Mouse (Mus musculus): ENCODE data around the gene Ccl2. TPM values are rescaled to one million over a fixed set of nuclear protein-coding genes. Genes with fewer than 3 reads are reported as not detected.
A peak's percentile ranks its signal among the peaks of the same experiment; 100 is the strongest.

Ccl2 gene
- 1 to 10 TPM in 3 of 4 experiments, under 1 TPM in 1; 0.69 to 2.7 (median 1.7) TPM for total RNA-seq (2022)

DNA sequence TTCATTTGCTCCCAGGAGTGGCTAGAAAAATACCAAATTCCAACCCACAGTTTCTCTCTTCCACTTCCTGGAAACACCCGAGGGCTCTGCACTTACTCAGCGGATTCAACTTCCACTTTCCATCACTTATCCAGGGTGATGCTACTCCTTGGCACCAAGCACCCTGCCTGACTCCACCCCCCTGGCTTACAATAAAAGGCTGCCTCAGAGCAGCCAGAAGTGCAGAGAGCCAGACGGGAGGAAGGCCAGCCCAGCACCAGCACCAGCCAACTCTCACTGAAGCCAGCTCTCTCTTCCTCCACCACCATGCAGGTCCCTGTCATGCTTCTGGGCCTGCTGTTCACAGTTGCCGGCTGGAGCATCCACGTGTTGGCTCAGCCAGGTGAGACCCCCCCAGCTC is at the start of gene Ccl2:
TSS of gene Ccl2 (plus strand) at position 216 of the 400 bp plus-strand sequence.
- DNase-seq (ENCODE audit: low spot score): peak; percentile 82

DNA sequence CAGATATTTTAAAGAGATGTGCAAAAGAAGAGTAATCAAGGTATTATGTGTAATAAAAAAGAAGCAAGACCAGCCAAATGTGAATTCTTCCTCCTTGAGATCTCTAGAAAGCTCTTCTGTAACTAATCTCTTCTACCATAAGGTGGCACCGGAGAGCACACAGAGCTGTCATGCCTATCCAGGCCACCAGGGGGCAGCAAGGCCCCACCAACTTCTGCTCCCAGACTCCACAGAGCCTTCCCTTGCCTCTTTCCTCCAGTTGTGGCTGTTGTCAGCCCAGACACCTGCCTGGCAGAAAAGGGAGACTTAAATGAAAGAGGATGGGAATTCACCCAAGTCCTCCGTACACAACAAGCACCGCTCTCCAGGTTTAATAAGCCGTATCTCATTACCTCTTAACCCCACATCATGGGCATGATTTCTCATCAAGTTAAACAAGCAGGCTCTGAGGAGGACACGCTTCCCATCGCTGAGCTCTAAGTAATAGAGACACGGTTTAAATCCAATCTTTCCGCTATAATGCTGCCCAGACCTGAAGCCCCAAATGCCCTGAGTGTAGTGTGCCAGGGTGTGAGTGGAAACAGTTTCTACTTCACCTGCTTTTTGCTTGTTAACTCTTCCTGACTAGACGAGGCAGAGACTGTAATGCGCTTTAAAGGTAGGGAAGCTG is 39.1 kb upstream of the Ccl2 start:
- peak; percentile 79 for DNase-seq (ENCODE audit: low spot score)

DNA sequence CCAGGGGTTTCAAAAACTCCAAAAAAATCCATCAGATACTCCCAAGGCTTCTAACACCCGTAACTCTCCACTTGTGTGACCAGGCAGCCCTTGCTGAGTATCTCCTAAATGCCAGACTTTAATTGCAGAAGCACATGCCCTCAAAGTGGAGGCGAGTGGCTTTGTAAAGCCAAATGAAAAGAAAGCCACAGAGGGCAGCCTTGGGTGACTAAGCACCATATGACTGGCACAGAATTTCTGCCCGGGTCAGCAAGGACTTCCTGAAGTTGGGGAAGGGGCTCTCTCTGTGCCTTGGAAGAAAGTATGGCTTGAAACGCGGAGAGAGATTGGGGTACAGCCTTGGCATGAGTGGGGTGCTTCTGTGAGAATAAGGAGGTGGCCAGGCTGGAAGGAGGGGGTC is 38.3 kb upstream of the Ccl2 start:
- no peak for DNase-seq (ENCODE audit: low spot score)

DNA sequence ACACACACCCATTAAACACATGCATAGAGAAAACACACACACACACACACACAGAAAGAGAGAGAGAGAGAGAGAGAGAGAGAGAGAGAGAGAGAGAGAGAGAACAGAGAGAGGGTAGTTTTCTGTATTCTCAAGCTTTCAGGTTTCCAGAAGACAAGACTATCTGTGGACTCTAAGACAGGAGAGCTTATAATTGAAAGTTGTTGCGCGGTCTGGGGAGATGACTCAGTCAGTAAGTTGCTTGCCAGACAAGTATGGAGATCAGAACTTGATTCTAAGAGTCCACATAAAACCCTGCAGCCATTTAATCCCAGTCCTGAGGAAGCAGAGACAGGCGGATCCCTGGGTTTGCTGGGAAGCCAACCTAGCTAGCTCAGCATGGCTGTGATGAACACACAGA is 36.7 kb upstream of the Ccl2 start:
- no peak for DNase-seq (ENCODE audit: low spot score)

DNA sequence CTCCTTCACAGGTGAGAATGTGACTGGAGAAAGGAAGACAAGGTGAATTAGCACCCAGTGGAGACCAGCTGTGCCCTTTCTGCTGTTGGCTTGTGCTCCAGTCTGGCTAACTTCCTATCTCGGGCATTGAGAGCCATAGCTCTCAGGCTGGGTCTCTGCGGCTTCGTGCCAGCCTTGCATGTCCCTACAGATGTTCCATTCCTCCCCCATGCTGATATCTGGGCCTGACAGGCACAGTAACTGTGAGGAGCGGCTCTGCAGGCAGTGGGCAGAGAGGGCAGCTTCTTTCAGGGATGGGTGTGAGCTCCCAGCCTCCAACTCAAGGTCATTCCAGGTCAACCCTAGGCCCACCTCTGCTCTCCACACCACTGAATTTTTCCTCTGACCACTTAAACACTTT is 35.9 kb upstream of the Ccl2 start:
- DNase-seq (ENCODE audit: low spot score): no peak

DNA sequence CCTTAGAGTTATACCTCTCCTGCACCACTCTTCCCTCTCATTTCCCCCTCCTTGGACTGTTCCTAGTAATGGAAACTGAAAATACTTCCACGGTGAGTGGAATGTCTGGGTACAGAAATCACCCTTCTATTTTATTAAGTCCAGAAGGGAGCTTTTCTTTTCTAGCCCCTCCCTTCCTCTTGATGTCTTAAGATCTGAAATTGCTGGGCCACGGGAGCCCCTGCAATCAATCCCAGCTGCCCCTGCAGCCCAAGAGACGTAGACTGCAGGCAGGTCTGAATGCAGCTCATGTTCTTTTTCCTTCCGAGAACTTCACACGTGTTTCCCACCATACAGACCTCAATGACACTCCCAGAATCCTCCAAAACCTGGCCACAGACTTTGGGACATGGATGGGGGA is 34.8 kb upstream of the Ccl2 start:
- DNase-seq (ENCODE audit: low spot score): no peak

DNA sequence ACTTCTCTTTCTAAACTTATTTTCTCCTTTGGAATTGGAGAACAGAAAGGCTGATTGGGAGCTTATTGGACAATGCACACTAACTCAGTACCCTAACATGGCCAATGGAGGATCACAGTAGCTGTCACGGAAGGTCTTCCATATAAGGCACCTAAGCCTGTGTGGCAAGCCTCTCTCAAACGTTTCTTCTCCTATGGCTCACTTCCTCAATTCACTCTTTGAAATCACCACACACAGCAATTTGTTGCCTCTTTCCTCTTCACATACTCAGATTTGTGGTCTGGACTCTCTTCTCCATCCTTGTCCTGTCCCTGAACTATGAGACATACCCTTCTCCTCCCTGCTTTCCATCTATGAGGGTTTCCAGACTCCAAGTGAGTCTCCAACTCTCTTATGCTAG is 30.6 kb upstream of the Ccl2 start:
- peak; percentile 32 for DNase-seq (ENCODE audit: low spot score)

DNA sequence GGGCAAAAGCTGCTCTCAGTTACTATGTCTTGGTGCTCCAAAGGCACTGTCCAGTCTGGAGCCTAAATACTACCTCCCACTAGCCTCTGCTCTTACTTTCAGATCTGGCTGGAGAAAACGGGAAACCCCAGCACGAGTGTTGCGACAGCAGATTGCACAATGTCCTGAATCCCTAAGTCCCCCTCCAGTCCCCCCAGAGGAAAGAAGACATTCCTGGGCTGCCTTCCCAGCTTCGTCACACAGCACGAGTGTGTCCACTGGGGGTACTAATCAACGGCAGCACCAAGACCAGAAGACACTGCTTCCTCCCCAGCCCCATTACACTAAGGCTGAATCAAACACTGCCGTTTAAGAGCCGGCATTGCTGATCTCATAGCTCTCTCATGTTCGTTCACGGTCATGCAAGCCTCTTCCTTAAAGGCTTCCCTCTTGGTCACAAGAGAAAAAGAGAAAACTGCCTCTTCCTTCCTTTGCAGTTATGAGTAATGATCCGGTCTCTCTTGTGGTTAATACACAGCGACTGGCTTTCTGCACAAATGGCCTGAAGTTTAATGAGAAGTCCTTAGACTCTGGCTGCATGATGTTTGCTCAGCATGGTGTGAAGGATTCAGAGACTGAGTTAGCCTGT is 28.5 kb upstream of the Ccl2 start:
- DNase-seq (ENCODE audit: low spot score): peak; percentile 87

DNA sequence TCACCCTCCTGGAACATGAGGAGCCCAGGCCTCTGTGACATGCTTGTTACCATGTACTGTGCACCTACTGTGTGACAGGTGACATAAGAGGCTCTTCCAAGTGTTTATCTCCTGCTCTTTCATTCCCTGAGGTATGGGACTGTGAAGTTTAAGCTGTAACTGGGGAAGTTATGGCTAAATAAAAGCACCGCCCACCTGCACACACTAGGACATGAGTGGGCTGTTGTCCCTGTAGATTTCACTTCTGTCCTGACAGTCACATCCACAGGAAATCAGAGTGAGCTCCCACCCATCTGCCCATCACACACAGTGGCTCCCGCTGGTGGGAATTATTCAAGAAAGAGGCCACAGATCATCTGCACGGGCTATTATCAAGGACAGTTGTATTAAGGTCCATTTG is 25.3 kb upstream of the Ccl2 start:
- DNase-seq (ENCODE audit: low spot score): no peak

DNA sequence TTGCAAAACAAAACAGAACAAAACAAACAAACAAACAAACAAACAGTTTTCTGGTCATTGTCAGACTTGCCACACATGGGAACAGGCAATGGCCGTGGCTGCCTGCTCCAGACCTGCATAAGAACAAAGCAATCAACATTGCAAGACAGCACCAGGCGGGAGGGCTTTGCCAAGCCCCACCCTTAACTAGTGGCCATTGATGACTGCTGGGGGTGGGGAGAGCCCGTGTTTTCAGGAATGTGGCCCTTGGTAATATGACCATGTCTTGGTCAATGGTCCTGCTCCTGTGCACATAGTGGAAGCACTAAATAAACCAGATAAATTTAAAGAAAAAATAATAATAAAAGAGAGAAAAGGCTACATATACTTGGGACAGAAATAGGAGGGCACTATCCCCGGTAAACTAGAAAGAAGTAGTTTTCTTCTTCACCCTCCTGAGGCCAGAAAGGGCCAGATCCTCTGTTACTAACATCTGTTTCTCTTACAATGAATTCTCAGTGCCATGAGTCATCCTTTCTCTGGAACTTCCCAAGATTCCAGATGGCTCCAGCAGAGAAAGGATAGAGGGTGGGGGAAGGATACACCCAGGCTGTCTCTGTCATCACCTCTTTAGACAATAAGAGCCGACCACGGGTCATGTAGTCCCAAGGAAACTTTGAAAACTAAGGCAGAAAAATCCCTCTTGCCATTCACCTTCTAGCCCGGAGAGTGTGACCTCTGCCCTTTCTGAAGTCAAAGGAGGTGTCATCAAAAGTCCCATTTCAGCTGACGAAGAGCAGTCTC is 23.8 kb upstream of the Ccl2 start:
- DNase-seq (ENCODE audit: low spot score): peak; percentile 69

DNA sequence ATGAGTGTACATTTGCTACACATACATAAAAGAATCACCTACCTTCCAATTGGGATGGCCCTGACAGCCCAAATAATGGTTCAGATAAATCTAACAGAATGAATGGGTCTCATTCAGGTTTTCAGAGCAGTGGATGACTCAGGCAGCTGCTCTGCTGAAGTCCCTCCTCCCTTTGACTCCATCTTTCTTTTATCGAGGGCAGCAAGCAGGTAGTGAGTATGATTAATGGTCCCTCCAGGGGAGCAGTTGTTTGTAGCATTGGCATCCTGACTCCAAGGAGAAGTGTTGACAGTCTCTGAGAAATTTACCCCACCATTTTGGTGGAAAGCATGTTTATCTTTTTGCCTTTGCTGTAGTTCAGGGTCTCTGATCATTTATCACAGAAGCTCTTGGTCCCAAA is 21.6 kb upstream of the Ccl2 start:
- DNase-seq (ENCODE audit: low spot score): no peak

DNA sequence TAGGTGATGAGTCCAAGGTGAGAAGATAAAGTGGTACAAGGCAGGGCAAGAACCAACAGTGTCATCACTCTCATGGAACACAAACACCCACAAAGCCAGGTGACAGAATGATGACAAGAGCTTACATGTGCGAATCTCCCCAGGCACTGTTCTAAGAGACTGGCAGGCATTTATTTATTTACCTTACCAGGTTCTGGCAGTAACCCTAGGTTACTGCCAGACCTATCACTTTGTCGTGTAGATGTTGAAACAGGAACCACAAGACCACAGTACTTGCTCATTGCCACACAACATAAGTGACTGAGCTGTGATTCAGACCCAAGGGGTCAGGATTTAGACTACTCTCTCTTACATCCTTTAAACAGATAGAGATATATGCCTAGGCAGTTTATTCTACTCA is 20.3 kb upstream of the Ccl2 start:
- no peak for DNase-seq (ENCODE audit: low spot score)

DNA sequence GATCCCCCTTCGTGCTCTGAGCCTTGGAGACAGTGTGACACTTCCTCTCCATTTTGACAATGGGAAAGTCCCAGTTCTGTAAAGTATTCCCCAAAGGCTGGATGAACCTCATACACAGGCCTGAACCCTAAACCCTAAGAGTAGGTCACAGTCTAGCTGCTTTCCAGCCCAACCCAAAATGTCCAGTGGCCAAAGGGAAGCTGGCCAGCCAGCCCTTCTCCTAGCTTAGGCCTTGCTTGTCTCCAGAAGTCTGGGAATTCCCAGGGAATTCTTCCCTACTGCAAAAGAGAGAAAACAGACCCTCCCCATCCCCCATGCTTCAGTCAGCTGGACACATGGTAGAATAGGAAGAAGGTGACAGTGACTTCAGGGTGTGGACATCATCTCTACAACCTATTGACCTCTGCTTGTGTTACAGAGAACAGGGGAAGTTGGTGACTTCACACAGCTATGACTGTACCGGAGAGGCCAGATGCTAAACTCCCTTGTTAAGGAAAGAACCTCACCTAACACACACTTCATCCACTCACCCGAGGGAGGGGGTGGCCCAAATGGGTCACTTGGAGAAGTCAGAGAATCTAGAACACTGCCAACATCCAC is 19.1 kb upstream of the Ccl2 start:
- DNase-seq (ENCODE audit: low spot score): no peak

DNA sequence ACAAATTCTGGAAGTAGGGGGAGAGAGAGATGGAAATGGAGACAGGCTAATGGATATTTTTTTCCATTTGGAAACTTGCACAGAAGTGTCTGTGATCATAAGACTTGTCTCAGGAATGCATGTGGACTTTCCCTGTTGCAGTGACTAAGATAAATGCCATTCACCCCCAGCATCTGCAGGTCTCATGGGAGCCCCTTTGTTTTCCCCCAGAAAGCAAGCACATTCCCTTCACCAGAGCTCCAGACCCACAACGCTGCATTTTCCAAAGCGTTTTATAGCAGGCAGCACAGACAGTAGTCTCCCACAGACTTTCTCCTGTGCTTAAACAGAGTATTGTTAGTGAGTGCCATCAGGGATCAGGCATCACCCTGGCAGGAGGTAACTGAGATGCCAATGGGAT is 16.0 kb upstream of the Ccl2 start:
- no peak for DNase-seq (ENCODE audit: low spot score)

DNA sequence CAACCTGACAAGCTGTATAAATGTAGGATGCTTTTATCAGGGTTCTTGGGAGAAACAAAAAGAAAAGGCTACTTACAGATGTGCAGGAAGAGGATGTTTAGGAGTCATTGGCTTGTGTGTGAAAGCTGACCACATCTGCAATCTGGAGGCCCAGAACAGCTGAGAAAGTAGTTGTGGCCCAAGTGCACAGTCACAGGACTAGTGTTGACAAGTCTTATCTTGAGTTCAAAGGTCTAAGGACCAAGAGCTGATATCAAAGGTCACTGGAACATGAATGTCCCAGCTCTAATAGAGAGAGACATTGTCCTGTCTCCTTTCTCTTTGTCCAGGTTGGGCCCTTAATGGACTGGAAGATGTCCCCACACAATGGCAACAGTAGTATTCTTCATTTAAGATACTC is 15.6 kb upstream of the Ccl2 start:
- no peak for DNase-seq (ENCODE audit: low spot score)

DNA sequence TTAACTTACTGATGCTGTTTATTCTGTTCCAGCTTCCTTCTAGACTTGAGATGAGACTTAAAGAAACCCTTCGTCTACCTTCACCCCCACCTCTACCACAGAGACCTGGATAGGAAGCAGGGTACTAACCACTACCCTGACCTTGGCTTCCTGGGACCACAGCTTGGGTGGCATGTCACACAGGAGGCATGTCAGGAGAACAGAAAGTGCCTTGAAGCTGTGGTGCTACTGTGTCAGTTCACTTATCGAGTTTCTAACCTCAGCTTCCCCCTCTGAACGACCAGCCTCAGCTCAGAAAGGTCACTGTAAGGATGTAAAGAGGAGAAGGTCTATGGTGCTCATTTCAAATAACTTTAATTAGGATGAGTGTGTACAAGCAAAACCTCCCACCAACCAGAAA is 14.0 kb upstream of the Ccl2 start:
- no peak for DNase-seq (ENCODE audit: low spot score)

DNA sequence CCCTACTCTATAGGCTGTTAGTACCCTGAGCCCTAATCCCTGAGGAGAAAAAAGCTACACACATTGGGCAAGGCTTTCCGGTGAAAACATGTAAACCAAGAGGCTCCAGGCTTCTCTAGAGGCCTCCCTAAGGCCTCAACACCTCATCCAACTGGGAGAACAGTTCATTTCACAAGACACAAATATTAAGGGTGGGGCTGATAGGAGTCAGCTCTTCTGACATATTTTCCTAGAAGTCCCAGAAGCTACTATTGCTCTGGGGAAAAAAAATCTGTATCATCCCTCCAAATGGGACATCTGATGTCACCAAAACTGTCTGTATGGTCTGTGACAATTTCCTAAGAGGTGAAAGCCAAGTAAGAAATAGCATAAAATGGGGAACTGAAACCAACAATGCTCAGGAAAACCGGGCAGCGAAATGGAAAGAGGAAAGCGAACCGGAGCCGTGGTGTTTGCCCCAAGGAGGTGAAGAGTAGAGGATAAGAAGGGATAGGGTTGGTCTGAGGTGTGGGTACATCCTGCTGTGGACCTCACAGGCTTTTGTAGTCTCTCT is 12.8 kb upstream of the Ccl2 start:
- no peak for DNase-seq (ENCODE audit: low spot score)

DNA sequence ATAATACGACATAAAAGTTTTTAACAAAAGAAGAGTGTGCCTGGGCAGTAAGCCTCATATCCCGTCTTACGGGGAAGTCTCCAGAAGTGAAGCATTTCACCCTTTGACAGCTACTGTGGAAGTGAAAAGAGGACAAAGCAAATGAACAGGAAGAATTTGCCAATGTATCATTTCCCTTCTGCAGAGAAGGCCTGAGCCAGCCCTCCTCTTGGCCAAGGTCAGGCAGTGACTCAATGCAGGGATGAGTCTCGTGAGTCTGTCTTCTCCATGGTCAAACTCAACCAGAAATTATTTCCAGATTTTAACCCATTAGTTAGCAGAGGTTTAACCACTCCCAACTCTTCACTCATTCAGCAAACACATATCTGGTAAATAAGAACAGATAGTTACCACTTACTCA is 11.6 kb upstream of the Ccl2 start:
- DNase-seq (ENCODE audit: low spot score): no peak

DNA sequence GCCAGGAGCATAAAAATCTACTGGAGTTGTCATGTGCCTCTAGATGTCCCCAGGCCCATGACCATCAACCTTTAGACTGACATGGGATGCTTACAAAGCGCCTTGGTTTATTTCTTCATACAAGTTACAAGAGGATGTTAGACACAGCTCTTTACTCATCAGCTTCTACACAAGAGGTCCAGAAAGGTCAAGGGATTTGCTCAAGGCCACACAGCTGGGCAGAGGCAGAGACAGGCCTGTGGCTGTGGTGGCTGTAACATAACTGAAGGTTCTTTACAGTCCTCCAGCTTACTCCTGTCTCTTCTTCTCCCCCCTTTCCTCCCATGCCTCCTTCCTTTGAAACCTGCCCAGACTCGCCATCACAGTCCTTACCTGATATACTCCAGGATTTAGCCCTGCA is 5.2 kb upstream of the Ccl2 start:
- DNase-seq (ENCODE audit: low spot score): no peak

DNA sequence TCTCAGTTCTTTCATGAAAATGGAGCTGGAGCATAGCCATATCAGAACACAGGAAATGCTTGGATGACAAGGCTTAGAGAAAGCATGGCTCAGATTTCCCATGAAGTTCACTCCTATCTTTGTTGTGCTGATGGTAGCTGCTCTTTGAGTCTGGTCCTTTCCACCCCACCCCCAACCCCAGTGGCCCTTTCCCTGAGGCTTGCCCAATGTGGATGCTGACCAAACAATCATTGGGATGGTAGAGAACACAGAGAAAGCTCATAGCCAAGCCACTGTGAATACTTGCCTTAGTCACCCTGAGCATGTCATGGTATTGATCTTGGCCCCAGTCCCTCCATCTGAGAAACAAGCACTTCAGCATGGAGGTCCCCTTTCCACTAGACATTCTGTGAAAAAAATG is 3.2 kb upstream of the Ccl2 start:
- DNase-seq (ENCODE audit: low spot score): no peak

DNA sequence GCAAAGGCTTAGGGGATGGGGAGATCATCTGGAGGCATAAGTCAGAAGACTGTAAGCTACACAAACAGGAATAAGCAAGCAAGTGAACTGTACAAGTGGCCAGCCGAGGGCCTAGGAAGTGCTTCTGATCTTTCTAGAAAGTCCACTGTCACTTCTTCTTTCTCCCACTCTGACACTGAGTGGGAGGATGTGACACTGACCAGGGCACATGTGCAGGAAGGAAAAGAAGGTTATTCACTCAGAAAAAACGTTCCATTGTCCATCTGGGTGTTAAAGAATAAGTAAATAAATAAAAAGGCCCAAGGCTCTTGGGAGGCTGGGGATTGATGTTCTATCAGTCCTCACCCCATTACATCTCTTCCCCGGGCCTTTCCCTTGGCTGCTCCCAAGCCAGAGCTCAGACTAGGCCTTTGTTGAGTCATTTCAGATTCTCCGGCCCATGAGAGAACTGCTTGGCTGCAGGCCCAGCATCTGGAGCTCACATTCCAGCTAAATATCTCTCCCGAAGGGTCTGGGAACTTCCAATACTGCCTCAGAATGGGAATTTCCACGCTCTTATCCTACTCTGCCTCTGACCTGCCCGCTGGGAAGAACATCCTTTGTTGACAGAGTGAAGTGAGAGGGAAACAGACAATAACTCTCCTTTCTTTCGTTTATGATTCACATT is 2.6 kb upstream of the Ccl2 start:
- DNase-seq (ENCODE audit: low spot score): peak; percentile 88

DNA sequence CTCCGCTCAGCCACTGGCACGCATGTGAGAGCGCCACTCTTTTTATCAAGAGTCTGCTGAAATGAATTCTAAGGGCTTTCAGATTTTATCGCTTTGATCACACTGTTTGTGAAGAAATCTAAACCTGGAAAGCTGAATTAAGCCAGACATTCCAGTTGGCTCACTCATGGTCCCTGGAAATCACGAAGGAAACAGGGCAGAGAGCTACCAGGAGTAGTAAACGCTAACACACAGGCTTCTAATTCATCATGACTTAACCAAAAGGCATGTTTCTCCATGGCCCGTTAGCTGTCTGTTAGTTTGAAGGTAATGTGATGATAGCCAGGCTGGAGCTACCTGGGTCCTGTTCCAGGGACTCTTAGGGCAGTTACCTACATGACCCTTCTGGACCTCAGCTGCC is 925 bp upstream of the Ccl2 start:
- no peak for DNase-seq (ENCODE audit: low spot score)

Measured in heart, adult 8-10 months (tissue).